Mouse (Mus musculus): Measurements from ENCODE around the gene Gkn2.

DNA sequence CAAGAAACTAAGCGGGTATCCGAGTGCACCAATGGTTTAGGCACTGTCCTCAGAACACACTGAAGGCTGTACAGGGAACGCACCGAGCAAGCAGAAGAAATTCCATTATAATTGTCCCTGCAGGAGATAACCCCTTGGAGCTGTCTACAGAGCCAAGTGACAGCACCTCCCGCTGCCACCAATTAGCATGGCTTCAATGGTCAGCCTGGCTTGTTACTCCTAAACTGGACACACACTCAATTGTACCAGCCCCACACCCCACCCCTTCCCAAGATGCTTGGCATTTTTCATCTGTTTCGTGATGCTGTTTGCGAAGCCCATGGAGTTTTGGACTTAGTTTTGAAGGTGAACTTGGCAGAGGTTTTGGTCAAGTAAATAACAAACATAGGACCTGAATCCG, 54.5 kb downstream of the Gkn2 start:
- TF ChIP-seq CTCF (IDR thresholded peaks at IDR 0.05; ENCODE audit: low read depth, low read length) (no peak), POLR2A (IDR thresholded peaks at IDR 0.05; ENCODE audit: borderline replicate concordance, low read depth, low read length) (no peak)

All from bone marrow macrophage, adult 2 months (primary cell).